Mouse (Mus musculus): ENCODE results near the gene Apobec2. TPM values are rescaled to one million over a fixed set of nuclear protein-coding genes. Genes with fewer than 3 reads are reported as not detected.

The Apobec2 gene
- polyA plus RNA-seq, 1 experiment from 2014 or later, result 7.2 TPM

GRCm38 (mm10) chr17:48403848-48404247 is 28.9 kb downstream of the Apobec2 start:
- peaks cover 6% of the 10 kb centered on the region for H3K36me3 ChIP-seq (ENCODE audit: control insufficient read depth, insufficient read depth, low read length)
- 67% methylated on average over 2 of the region's 2 CpGs for WGBS
- no peaks in the 10 kb centered on the region for H3K4me1 ChIP-seq (replicated peaks; ENCODE audit: control insufficient read depth, insufficient read depth)
- no peak for DNase-seq (ENCODE audit: low spot score)
- no peak overlapping the region for H3K4me2 ChIP-seq (replicated peaks; ENCODE audit: low read depth)
- no peak overlapping the region for H3K9ac ChIP-seq (ENCODE audit: low read length)
- H3K27ac ChIP-seq (replicated peaks), result no peak overlapping the region
- peak; percentile 76 for ATAC-seq (ENCODE audit: low FRiP score, low TSS enrichment)
- no peaks in the 10 kb centered on the region for H3K9me3 ChIP-seq (ENCODE audit: control insufficient read depth, low read length)
- no peak overlapping the region for H3K4me3 ChIP-seq (ENCODE audit: low read depth, low read length)
- TF ChIP-seq CTCF (IDR thresholded peaks at IDR 0.05; ENCODE audit: low read depth) (no peak), EP300 (optimal IDR thresholded peaks at IDR 0.05) (no peak)
- H3K27me3 ChIP-seq (ENCODE audit: control insufficient read depth, insufficient read depth, low read length), result no peaks in the 10 kb centered on the region

DNA sequence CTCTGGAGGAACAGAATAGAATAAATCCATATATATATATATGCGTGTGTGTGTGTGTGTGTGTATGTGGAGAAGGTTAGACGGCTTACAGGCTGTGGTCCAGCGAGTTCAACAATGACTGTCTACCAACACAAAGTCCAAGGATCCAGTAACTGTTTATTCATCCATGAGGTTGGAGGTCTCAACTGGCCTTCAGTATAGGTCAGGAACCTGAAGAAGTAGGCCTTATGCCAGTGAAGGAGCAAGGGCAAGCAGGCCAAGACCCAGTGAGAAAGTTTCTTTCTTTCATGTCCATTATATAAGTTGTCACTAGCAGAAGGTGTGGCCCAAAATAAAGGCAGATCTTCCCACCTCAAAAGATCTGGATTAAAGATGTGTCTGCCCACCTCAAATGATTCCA is 30.0 kb downstream of the Apobec2 start:
- no peaks in the 10 kb centered on the region for H3K4me1 ChIP-seq (replicated peaks; ENCODE audit: control insufficient read depth, insufficient read depth)
- no peak overlapping the region for H3K27ac ChIP-seq (replicated peaks)
- H3K9me3 ChIP-seq (ENCODE audit: control insufficient read depth, low read length), result no peaks in the 10 kb centered on the region
- no peak overlapping the region for H3K4me2 ChIP-seq (replicated peaks; ENCODE audit: low read depth)
- no peaks in the 10 kb centered on the region for H3K27me3 ChIP-seq (ENCODE audit: control insufficient read depth, insufficient read depth, low read length)
- no peak overlapping the region for H3K9ac ChIP-seq (ENCODE audit: low read length)
- TF ChIP-seq CTCF (IDR thresholded peaks at IDR 0.05; ENCODE audit: low read depth) (no peak), EP300 (optimal IDR thresholded peaks at IDR 0.05) (no peak)
- no peak for ATAC-seq (ENCODE audit: low FRiP score, low TSS enrichment)
- DNase-seq (ENCODE audit: low spot score), result no peak
- 86% methylated on average over 3 of the region's 3 CpGs for WGBS
- H3K4me3 ChIP-seq (ENCODE audit: low read depth, low read length), result no peak overlapping the region
- H3K36me3 ChIP-seq (ENCODE audit: control insufficient read depth, insufficient read depth, low read length), result peaks cover 13% of the 10 kb centered on the region

GRCm38 (mm10) chr17:48401710-48402109 is 31.0 kb downstream of the Apobec2 start:
- WGBS, result 81% methylated on average over 4 of the region's 4 CpGs
- Histone ChIP-seq H3K9me3 (ENCODE audit: control insufficient read depth, low read length) (no peaks in the 10 kb centered on the region), H3K27me3 (ENCODE audit: control insufficient read depth, insufficient read depth, low read length) (no peaks in the 10 kb centered on the region), H3K9ac (ENCODE audit: low read length) (no peak overlapping the region), H3K4me2 (replicated peaks; ENCODE audit: low read depth) (no peak overlapping the region), H3K36me3 (ENCODE audit: control insufficient read depth, insufficient read depth, low read length) (peaks cover 13% of the 10 kb centered on the region), H3K4me1 (replicated peaks; ENCODE audit: control insufficient read depth, insufficient read depth) (no peaks in the 10 kb centered on the region), H3K4me3 (ENCODE audit: low read depth, low read length) (no peak overlapping the region), H3K27ac (replicated peaks) (no peak overlapping the region)
- DNase-seq (ENCODE audit: low spot score) (no peak), ATAC-seq (ENCODE audit: low FRiP score, low TSS enrichment) (no peak)
- TF ChIP-seq CTCF (IDR thresholded peaks at IDR 0.05; ENCODE audit: low read depth), result no peak
- TF ChIP-seq EP300 (optimal IDR thresholded peaks at IDR 0.05), result no peak

GRCm38 (mm10) chr17:48392616-48393015 is 40.1 kb downstream of the Apobec2 start:
- H3K9ac ChIP-seq (ENCODE audit: low read length), result no peak overlapping the region
- H3K4me3 ChIP-seq (ENCODE audit: low read depth, low read length), result no peak overlapping the region
- H3K4me2 ChIP-seq (replicated peaks; ENCODE audit: low read depth), result no peak overlapping the region
- DNase-seq (ENCODE audit: low spot score) (no peak), ATAC-seq (ENCODE audit: low FRiP score, low TSS enrichment) (no peak)
- H3K27me3 ChIP-seq (ENCODE audit: control insufficient read depth, insufficient read depth, low read length), result no peaks in the 10 kb centered on the region
- H3K9me3 ChIP-seq (ENCODE audit: control insufficient read depth, low read length), result no peaks in the 10 kb centered on the region
- no peaks in the 10 kb centered on the region for H3K4me1 ChIP-seq (replicated peaks; ENCODE audit: control insufficient read depth, insufficient read depth)
- no peak for TF ChIP-seq CTCF (IDR thresholded peaks at IDR 0.05; ENCODE audit: low read depth)
- no peak overlapping the region for H3K27ac ChIP-seq (replicated peaks)
- 75% methylated on average over 3 of the region's 3 CpGs for WGBS
- peaks cover 42% of the 10 kb centered on the region; the same call in 1 of the 2 replicates for H3K36me3 ChIP-seq (ENCODE audit: control insufficient read depth, insufficient read depth, low read length)

- TF ChIP-seq EP300 (optimal IDR thresholded peaks at IDR 0.05) (no peak), CTCF (IDR thresholded peaks at IDR 0.05; ENCODE audit: low read depth) (no peak)
- 90% methylated on average over 5 of the region's 5 CpGs for WGBS
- ATAC-seq (ENCODE audit: low FRiP score, low TSS enrichment), result no peak
- no peak for DNase-seq (ENCODE audit: low spot score)
- Histone ChIP-seq H3K27ac (replicated peaks) (no peak overlapping the region), H3K9me3 (ENCODE audit: control insufficient read depth, low read length) (no peaks in the 10 kb centered on the region), H3K4me2 (replicated peaks; ENCODE audit: low read depth) (no peak overlapping the region), H3K4me3 (ENCODE audit: low read depth, low read length) (no peak overlapping the region), H3K36me3 (ENCODE audit: control insufficient read depth, insufficient read depth, low read length) (peaks cover 45% of the 10 kb centered on the region; the same call in 1 of the 2 replicates), H3K9ac (ENCODE audit: low read length) (no peak overlapping the region), H3K4me1 (replicated peaks; ENCODE audit: control insufficient read depth, insufficient read depth) (no peaks in the 10 kb centered on the region), H3K27me3 (ENCODE audit: control insufficient read depth, insufficient read depth, low read length) (no peaks in the 10 kb centered on the region)
Observed at GRCm38 (mm10) chr17:48391446-48391845, 41.3 kb downstream of the Apobec2 start.

DNA sequence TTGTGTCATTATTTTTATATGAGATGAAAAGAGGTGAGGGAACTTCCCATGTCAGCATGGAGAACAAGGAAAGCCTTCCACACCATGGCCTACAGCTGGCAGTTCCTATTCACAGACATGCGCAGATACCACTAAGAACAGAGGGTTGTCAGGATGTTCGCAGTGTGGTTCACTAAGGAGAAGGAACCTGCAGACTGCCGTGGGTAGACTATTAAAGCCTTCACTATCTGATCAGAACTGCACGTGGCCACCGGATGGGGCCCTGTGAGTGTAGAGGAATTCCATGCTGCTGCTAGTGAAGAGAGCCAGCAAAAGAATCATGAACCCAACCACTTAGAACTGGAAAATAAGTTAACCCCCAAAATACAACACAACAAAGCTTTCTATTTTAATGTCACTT is 43.3 kb downstream of the Apobec2 start:
- Histone ChIP-seq H3K9ac (ENCODE audit: low read length) (no peak overlapping the region), H3K4me2 (replicated peaks; ENCODE audit: low read depth) (no peak overlapping the region), H3K9me3 (ENCODE audit: control insufficient read depth, low read length) (no peaks in the 10 kb centered on the region), H3K4me1 (replicated peaks; ENCODE audit: control insufficient read depth, insufficient read depth) (no peaks in the 10 kb centered on the region), H3K27ac (replicated peaks) (no peak overlapping the region), H3K4me3 (ENCODE audit: low read depth, low read length) (no peak overlapping the region), H3K27me3 (ENCODE audit: control insufficient read depth, insufficient read depth, low read length) (no peaks in the 10 kb centered on the region), H3K36me3 (ENCODE audit: control insufficient read depth, insufficient read depth, low read length) (peaks cover 41% of the 10 kb centered on the region; the same call in 1 of the 2 replicates)
- DNase-seq (ENCODE audit: low spot score) (no peak), ATAC-seq (ENCODE audit: low FRiP score, low TSS enrichment) (no peak)
- WGBS, result 87% methylated on average over 5 of the region's 5 CpGs
- TF ChIP-seq CTCF (IDR thresholded peaks at IDR 0.05; ENCODE audit: low read depth) (no peak), EP300 (optimal IDR thresholded peaks at IDR 0.05) (no peak)

Data from stomach, postnatal 0 days (tissue).